Mouse (Mus musculus) brain, embryonic 14.5 days (tissue): ENCODE data around the gene Fbxo47. TPM values are rescaled to one million over a fixed set of nuclear protein-coding genes. Genes with fewer than 3 reads are reported as not detected.

Experiments
- DNase-seq: peaks from one replicate; pipeline ENCODE4 v3.0.0-alpha.2; 2011; ENCODE audit warnings: low read depth
- CTCF ChIP-seq: fragments of 200-500 bp; IDR thresholded peaks from 2 replicates; pipeline ENCODE4 v1.5.1; 2012; ENCODE audit warnings: inconsistent platforms, mild to moderate bottlenecking, moderate library complexity, borderline replicate concordance; ENCODE audit not compliant: insufficient read depth, insufficient read length; ENCODE audit errors: extremely low read depth
- POLR2A ChIP-seq: fragments of 200-500 bp; IDR thresholded peaks from 2 replicates; pipeline ENCODE4 v1.6.1; 2012; ENCODE audit warnings: mild to moderate bottlenecking, inconsistent platforms, borderline replicate concordance; ENCODE audit not compliant: poor library complexity, insufficient read depth, insufficient read length, severe bottlenecking; ENCODE audit errors: extremely low read depth
- polyA plus RNA-seq: library from polyadenylated mRNA; depleted of rRNA; stranded (reverse); fragments of >200 nt; gene quantifications from 2 replicates; pipeline ENCODE4 v1.2.3, GENCODE M21; 2012

Gene Fbxo47
- polyA plus RNA-seq, 1 experiment: 0.90 TPM

GRCm38 (mm10) chr11:97816176-97816575, 67.8 kb downstream of the Fbxo47 start:
- no peak for DNase-seq
- TF ChIP-seq CTCF (no peak), POLR2A (no peak)

- DNase-seq: no peak
- no peak for TF ChIP-seq CTCF
- no peak for TF ChIP-seq POLR2A
Measured at GRCm38 (mm10) chr11:97815736-97816135, 68.2 kb downstream of the Fbxo47 start.

- DNase-seq: no peak
- no peak for TF ChIP-seq POLR2A
- TF ChIP-seq CTCF: no peak
Measured at GRCm38 (mm10) chr11:97813746-97814515, 70.0 kb downstream of the Fbxo47 start.

GRCm38 (mm10) chr11:97813085-97813484, 70.9 kb downstream of the Fbxo47 start:
- no peak for DNase-seq
- no peak for TF ChIP-seq CTCF
- TF ChIP-seq POLR2A: no peak

- no peak for TF ChIP-seq POLR2A
- TF ChIP-seq CTCF: no peak
- peak; percentile 96 for DNase-seq
Measured at GRCm38 (mm10) chr11:97812491-97812921, 71.4 kb downstream of the Fbxo47 start.

GRCm38 (mm10) chr11:97811569-97812362, 72.2 kb downstream of the Fbxo47 start:
- peak; percentile 53 for DNase-seq
- TF ChIP-seq POLR2A (no peak), CTCF (no peak)

- TF ChIP-seq CTCF: no peak
- no peak for TF ChIP-seq POLR2A
- DNase-seq: peak; percentile 63
Measured at GRCm38 (mm10) chr11:97810970-97811369, 73.0 kb downstream of the Fbxo47 start.

- no peak for DNase-seq
Measured at GRCm38 (mm10) chr11:97810356-97810755, 73.6 kb downstream of the Fbxo47 start.

GRCm38 (mm10) chr11:97809235-97810121, 74.5 kb downstream of the Fbxo47 start:
- TF ChIP-seq CTCF: no peak
- no peak for TF ChIP-seq POLR2A
- DNase-seq: no peak

More at GRCm38 (mm10) chr11:97810356-97810755, 73.6 kb downstream of the Fbxo47 start:
- TF ChIP-seq POLR2A: no peak
- no peak for TF ChIP-seq CTCF

GRCm38 (mm10) chr11:97808621-97809234, 75.2 kb downstream of the Fbxo47 start:
- DNase-seq: peak; percentile 58
- TF ChIP-seq POLR2A (no peak), CTCF (no peak)

- peak; percentile 74 for DNase-seq
- no peak for TF ChIP-seq CTCF
- no peak for TF ChIP-seq POLR2A
Measured at GRCm38 (mm10) chr11:97808093-97808492, 75.9 kb downstream of the Fbxo47 start.

- TF ChIP-seq POLR2A: no peak
- no peak for DNase-seq
Measured at GRCm38 (mm10) chr11:97807626-97808025, 76.3 kb downstream of the Fbxo47 start.
